Mouse (Mus musculus) urinary bladder, adult 18-20 months (tissue): Measurements from ENCODE around the gene Jmjd1c.
A peak's percentile ranks its signal among the peaks of the same experiment; 100 is the strongest.

ENCODE experiments used
- DNase-seq, 2 experiments: peaks; one replicate each; pipeline ENCODE4 v3.0.0; 2022; ENCODE audit warnings: low spot score in 2 of 2, mixed read lengths in 2 of 2

The Jmjd1c gene

DNA sequence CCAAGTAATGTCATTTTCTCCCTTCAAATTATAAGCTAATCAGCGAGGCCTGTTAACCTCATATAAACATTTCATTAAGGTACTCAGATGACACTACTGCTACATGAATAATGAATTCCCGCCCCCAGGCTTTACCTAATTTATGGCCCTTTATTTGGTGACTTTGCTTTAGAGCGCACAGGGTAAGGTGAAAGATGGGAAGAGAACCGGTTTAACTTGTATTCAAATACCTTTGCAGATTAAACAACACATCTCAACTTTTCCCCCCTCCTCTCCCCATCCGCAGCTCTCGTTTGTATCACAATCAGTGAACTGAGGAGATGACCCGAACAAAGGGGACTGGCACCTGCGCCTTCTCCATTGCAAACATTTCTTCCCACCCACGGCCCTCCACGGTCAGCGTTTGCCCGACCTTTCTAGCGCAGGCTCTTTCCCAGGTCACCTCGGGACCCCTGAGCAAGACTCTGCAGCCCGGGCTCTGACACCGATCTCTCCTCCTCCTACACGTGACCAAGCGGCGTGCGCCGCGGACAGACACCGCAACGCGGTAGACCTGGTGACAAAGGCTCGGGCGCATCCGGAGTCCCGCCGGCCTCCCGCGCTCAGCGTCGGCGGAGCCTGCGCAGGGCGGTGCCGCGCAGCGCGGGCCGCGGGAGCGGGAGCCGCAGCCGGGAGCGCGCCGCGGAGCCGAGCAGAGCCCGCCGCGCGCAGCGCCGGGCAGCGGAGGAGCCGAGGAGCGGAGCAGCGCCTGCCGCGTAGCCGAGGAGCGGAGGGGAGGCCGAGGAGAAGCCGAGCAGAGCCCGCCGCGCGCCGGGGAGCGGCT, at the start of gene Jmjd1c:
Jmjd1c (plus strand) TSS at position 328 of the 823 bp plus-strand sequence.
- DNase-seq = peak; percentile 70 to 78

DNA sequence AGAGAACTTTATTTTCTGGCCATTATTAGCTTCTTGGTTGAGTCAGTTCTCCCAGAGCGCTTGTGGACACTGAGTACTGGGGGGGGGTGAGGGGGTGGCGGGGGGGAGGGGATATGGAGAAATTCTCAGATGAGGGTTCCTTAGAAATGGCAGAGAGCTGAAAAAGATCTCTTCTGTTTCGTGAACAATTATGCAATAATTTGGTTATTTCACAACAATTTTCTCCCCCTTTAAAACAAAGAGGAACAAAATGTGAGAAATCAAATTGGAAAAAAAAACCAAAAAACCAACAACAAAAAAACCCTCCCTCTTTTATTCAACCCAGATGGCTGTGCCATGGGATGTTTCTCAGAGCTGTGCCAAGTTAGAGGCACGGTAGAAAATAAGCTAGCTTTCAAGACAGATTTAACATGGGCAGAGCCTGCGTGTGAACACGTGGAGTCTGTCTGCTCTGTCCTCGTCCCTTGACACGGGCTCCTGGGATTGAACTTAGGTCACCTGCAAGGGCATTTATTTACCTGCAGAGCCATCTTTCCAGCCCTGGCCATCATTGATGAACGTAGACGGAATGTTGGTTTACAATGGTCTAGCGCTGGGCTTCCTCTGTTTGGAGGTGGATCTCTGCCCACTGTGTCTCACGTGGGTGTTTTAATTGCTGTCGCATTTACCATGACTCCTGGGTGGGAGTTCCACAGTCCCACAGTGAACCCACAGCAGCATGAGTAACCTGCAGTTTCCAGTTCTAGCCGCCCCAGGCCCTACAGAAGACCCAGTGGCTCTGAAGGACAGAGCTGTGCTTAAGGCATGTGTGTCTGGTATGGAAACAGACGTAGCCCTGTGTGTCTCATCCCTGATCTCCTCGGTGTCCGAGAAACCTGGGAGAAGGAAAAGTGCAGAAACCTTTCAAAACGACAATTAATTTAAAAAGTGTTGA, 47.9 kb upstream of the Jmjd1c start:
- no peak for DNase-seq

DNA sequence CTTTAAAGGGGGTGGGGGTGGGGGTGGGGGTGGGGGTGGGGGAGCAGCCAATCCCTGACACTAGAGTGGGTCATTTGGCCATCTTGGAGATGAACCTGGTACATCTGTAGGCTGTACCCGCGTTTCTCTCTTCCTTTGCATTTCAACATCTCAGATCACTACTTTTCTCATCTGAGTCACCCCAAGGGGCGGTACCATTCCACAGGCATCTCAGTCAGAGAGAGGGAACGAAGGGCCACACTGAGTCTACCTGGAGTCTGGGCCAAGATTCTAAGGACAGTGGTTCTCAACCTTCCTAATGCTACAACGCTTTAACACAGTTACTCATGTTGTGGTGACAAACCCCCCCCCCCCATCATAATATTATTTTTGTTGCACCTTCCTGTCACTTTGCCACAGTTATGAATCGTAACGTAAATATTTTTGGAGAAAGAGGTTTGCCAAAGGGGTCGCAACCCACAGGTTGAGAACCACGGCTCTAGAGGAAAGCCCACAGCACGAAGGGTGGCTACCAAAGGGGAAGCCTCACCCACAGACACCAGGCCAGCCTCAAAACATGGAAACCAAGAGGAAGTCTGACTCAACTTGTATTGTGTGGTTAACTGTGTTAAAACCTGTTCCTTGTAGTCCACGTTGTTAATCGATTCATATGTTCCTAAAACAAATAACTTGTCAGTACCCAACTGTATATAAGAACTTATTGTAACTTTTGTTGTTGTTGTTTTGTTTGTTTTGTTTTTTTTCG, 46.9 kb upstream of the Jmjd1c start:
- no peak for DNase-seq

DNA sequence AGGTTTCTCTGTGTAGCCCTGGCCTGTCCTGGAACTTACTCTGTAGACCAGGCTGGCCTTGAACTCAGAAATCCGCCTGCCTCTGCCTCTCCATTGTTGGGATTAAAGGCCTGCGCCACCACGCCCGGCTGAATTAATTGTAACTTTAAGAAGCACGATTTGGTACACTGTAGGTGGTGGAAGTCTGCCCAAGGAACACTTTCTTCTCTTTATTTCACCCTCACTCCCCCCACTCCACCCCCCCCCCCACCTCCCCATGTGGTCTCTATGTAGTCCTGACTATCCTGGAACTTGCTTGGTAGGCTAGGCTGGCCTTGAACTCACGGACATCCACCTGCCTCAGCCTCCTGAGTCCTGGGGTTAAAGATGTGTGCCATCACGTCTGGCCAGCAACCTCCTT, 46.3 kb upstream of the Jmjd1c start:
- no peak for DNase-seq

DNA sequence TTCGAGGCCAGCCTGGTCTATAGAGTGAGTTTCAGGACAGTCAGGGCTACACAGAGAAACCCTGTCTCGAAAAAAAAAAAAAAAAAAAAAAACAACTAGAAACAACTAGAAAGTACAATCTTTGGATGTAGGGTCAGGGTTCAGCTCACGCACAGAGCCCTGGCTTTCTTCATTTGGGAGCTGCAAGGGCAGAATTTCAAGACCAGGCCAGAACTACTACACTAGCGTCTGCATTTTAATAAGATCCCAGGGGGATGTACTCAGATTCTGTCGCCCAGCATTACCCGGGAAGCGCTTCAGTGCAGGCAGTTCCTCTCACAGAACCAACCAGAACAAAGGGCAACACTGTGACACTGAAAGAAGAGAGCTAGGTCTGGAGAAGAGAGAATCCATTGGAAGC, 45.2 kb upstream of the Jmjd1c start:
- no peak for DNase-seq

DNA sequence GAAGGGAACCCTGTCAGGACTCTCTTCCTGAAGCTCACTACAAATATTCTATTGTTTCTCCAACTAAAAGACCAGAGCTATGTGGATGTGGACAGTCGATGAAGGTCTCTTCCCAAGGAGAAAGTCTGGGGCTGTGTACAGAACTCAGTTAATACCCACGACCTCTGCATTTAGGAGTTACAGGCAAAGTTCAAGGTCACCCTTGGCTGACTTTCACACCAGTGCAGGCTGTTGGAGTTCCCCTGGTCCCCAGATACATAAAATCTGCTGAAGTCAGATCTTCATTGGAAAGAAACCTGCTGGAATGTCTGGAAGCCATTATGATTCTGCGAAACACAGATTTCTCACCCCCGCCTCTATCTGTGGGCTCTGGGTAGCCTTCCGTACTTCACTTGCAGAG, 44.5 kb upstream of the Jmjd1c start:
- no peak for DNase-seq

DNA sequence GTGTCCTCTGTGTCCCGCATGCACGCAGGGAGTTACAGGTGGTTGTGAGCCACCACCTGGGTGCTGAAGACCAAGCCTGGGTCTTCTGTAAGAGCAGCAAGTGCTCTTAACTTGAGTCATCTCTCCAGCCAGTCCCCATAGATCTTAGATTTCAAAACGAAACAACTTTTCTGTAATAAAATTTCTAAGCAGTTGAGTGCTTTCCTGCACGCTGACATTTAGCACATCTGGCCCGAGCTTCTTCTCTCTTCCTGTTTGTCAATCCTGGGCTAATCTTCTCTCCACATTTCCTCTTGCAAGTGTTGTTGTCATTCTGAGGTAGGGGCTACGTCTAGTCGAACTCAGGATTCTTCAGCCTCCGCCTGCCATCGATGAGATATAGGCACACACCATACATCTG, 43.5 kb upstream of the Jmjd1c start:
- no peak for DNase-seq

DNA sequence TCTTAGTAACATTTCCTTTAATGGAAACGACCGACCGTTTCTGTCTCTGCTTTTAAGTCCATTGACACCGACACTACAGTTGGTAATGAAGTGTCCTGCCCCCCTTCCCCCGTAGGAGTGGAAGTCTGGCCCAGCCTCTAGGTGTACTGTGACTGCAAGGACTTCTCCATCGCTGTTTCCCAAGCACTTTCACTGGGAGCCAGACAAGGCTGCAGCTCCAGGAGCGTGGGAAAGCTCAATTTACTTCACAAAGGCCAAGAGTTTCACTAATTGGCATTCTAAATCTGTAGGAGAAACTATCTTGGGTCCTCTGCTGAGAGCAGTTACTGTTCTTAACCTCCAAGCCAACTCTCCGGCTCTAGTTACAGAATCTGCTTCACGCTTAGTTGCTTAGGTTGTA, 42.5 kb upstream of the Jmjd1c start:
- DNase-seq = no peak

DNA sequence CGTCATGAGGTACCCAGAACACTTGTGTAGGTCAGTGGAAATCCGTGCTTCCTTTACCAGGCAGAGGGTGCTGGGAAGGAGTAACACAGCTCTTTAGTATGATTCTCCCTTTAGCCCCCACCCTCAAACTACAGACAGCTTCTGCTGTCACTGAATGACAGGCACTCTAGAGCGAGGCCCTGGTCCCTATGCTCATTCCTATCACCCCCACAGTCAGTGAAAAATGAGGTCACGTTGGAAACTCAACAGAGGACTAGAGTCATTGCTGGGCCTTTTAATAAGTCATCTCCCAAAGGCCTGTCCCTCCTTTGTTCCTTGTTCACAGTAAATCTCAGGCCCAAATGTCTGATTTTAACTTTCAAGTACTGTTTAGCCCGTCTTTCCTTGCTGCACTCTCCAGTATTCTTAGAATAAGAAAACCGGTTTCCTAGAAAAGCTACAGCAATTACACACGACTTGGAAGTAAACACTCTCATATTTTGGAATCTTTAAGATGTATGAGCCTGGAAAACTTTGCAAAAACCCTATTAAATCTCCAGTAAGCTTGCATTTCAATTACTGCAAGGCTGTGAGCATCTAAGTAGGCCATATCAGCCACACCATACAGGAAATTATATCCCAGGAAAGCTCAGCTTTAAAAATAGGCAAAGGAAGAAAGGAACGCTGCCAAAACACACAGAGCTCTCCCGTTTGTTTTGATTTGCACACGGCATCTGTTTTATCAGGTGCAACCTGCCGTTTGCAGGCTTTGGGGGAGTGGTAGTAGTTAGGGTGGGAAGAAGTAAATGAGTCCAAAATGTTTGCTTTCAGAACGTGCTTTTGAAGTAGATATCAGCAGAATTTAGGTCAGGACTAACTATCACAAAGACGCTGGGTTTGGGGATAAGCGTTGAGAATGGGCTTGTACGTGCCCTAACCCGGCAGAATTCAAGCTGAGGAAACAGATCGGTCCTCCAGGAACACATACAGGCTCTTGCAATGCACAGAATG, 39.8 kb upstream of the Jmjd1c start:
- DNase-seq = no peak

DNA sequence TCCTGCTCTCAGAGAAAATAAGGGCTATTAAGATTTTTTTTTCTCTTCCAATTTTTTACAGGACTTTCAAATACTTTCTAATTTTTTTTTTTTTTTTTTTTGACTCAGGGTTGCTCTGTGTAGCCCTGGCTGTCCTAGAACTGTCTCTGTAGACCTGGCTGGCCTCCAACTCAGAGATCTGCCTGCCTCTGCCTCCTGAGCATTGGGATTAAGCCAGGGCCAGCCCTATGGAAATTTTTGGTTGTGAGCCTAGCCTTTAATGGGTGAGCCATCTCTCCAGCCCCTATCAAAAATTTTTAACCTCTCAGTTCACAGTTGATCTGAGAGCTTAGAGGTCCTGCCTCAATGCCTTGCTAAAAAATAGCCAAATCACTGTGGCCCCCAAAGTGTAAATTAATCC, 38.7 kb upstream of the Jmjd1c start:
- no peak for DNase-seq

DNA sequence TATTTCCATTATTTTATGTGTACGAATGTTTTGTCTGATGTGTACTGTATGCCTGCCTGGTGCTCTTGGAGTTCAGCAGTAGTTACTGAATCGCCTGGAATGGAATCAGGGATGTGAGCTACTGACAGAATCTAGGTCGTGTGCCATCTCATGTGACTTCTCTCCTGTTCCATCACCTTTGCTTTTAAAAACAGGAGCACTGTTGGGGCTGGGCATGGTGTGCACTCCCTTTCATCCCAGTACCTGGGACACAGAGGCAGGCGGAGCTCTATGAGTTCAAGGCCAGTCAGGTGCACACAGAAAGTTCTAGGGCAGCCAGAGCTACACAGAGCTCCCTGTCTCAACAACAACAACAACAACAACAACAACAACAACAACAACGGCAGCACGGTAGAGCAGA, 38.2 kb upstream of the Jmjd1c start:
- no peak for DNase-seq

DNA sequence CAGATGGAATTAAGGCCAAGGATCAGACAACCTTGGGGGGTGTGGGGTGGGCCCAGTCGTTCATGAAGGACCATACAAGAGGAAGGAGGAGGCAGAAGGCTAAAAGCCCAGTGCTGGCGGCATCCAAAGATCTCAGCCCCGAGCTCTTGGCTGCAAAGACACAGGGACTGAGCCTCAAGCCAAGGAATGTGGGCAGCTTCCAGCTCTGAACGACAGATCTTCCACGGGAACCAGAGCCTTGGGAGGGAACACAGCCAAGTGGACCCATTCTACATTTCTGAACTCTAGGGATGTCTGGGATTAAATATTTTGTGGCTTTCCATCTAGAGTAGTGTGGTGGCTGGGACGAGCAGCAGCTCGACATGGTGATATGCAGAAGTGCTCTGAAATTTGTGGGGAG, 37.6 kb upstream of the Jmjd1c start:
- no peak for DNase-seq

DNA sequence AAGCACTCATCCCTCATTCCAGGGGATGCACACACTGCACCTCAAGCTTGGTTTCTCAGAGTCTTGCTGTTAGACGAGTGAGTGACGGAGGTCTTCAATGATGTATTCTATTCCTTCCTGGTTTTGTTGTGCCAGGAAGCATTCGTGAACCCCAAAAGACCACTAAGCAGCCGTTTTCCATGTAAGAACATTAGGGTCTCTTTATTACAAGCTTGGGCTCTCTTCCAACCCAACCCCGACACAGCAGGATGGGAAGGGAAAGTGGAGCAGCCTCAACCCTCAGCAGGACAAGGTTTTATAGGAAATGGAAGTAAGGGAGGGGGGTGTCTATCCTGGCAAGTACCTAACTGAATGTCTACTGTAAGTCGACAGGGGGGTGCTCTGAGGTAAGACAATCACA, 37.2 kb upstream of the Jmjd1c start:
- no peak for DNase-seq

DNA sequence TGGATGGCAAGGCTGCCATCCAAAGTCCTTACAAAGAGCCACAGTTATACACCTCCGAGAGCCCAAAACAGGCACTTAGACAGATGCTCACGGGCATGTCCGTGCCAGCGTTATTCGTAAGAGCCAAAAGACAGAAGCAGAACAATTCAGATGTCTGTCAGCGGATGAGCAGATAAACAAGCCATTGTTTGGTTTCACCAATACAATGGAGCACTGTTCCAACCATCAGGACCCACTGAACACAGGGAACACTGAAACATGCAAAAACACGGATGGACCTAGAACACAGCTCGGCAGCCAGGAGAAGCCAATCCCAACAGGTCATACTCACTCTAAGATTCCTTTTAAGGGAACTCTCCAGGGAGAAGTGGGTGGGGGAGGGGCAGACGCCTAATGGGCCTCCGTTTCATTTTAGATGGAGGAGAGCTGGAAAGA, 34.5 kb upstream of the Jmjd1c start:
- DNase-seq = no peak

DNA sequence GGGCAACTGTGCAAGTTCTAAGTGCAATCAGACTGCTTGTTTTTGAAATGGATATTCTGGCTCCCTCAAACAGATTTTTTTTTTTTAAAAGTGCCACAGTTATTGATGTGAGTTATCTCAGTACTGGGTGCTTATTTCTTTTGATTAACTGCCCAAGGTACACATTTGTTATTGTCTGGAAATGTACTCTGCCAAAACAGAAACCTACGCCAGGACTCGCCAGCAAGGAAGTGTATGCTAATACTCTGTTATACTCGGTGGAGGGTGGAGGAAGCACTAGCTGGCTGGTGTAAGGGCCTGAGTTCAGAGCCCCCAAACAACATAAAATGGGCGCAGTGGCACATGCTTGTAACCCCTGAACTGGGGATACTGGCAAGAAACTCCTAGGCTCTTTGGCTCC, 34.1 kb upstream of the Jmjd1c start:
- DNase-seq = no peak

DNA sequence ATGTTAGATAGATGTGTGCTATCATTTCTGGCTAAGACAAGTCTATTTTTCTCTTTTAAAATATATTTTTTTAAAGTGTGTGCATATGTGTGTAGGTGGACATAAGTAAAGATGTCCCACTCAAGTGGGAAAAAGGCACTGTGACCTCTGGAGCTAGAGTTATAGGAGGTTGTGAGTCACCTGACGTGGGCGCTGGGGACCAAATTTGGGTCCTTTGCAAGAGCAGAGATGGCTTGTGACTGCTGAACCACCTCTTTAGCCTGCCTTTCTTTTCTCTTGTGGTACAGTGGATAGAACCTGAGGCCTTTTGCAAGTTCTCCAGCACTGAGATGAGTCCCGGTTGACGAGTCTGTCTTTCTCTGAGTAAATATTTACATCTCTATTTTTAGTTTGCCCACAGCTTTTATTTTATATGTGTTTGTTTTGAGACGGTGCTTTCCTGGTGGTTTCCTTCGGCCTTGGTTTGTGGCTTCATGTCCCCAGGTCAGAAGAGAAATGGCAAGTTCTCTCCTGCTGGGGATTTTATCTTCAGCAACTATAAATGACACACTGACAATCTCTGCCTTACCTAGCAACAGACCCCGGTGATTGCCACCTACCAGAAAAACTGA, 30.5 kb upstream of the Jmjd1c start:
- DNase-seq = no peak

DNA sequence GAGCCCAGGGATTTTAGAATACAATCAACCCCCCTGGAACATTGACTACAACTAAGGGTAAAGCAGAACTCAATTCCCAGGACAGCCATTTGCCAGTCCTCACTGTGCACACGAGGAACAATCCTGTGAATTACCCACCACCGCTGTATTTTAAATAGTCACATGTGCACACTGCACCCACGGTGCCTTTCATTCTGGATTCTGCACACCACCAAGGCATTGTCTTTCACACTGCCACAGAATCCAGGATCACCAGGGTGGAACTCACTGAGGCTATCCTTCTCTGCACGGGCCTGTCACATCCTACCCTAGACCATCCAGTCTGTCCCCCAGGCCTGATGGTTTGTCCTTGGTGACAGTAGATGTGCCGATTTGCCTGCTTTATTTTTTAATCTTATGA, 30.0 kb upstream of the Jmjd1c start:
- no peak for DNase-seq

DNA sequence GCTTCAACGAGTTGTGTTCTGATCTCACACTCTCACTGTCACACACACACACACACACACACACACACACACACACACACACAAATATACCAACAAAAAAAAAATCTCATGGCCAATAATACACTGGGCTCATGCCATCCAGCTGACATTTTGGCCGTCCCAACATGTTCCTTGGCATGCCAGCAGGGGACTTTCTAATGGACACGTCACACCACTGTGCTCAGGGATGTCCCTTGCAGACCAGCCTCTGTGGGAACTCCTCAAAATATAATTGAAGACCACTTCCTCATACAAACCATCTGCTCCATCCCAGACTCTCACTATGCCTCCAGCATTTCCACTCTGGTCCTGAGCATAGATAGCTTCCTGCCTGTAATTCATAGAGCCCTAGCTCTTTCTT, 29.5 kb upstream of the Jmjd1c start:
- DNase-seq = no peak

DNA sequence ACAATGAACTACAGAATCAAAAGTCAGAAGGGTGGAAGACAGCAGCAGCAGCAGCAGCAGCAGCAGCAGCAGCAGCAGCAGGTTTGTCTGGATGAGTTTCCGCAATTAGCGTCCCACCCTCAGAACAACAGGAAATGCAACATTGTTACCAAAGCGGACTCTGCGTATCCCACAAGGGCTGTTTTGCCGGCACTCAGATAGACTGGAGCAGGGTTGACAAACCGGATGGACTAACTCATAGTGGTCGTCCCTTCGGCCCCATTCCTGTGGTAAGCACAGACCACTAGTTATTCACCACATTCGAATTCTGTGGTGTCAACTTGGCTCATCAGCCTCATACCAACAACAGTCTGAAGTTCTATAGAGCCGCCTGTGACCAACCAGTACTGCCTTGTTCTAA, 26.9 kb upstream of the Jmjd1c start:
- no peak for DNase-seq

DNA sequence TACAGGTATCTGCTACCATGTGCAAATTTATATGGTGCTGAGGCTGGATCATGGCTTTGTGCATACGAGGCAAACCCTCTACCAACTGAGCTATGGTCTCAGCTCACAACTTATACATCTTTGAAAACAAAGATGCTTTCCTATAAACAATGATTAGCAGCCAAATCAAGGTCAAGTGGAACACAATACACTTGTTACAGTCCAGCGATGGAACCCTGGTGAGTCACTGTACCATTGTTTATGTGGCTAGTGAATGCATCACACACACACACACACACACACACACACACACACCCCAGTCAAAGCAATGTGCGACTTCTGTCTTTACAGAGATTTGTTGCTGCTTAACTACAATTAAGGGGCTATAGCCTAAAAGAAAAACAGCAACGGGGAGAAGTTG, 24.5 kb upstream of the Jmjd1c start:
- DNase-seq = no peak

DNA sequence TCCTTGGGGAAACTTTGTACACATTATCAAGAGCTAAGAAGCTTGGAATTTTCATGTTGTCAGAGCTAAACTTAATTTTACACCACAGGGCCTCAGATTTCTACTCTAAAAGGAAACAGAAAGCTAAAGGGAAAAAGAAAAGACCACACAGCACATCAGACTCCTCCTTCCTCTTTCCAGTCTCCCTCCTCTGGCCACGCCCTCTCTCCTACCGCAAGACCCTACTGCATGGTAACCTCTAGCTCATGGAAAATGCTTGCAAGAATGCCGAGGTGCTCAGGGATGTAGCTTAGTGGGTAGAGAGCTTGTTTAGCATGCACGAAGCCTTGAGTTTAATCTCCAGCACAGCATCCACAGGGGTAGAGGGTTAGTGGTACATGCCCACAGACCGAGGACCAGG, 24.0 kb upstream of the Jmjd1c start:
- no peak for DNase-seq
